Mouse (Mus musculus) heart, postnatal 0 days (tissue): ENCODE measurements at regions not wholly inside any gene's neighbourhood (a gene's known extent, or its start where the extent isn't known, plus 50 kb on each side); places are given as distances from the start of the nearest gene placed in this dataset.

Experiments
- ATAC-seq: fragments of 200-750 bp; cut with Nextera tagmentation; 2 replicates; pipeline ENCODE4 v1.8.0; 2017; ENCODE audit warnings: low read depth, moderate number of reproducible peaks, moderate library complexity; ENCODE audit not compliant: insufficient read depth
- DNase-seq: peaks from one replicate; pipeline ENCODE4 v3.0.0-alpha.2; 2016; ENCODE audit warnings: low spot score
- H3K27ac ChIP-seq: fragments of 300-500 bp; sonication (generic); 2 replicates; pipeline ENCODE4 v1.5.1; 2014; ENCODE audit warnings: low read depth, mild to moderate bottlenecking
- H3K27me3 ChIP-seq: fragments of 300-500 bp; sonication (generic); 2 replicates; pipeline ENCODE4 v1.6.1; 2014; ENCODE audit warnings: low read length, mixed read lengths; ENCODE audit not compliant: control insufficient read depth, insufficient read depth
- H3K36me3 ChIP-seq: fragments of 300-500 bp; sonication (generic); replicated peaks from 2 replicates; pipeline ENCODE4 v1.6.1; 2014; ENCODE audit warnings: low read length, mixed read lengths; ENCODE audit not compliant: control insufficient read depth, insufficient read depth
- H3K4me1 ChIP-seq: fragments of 300-500 bp; sonication (generic); 2 replicates; pipeline ENCODE4 v1.6.1; 2014; ENCODE audit warnings: antibody characterized with exemption; ENCODE audit not compliant: control insufficient read depth, insufficient read depth
- H3K4me2 ChIP-seq: fragments of 300-500 bp; sonication (generic); 2 replicates; pipeline ENCODE4 v1.6.1; 2014; ENCODE audit warnings: low read depth, mild to moderate bottlenecking, low read length, moderate library complexity
- H3K4me3 ChIP-seq: fragments of 300-500 bp; sonication (generic); 2 replicates; pipeline ENCODE4 v1.5.1; 2014; ENCODE audit warnings: low read depth, low read length
- H3K9ac ChIP-seq: fragments of 300-500 bp; sonication (generic); replicated peaks from 2 replicates; pipeline ENCODE4 v1.6.1; 2014; ENCODE audit warnings: low read depth, low read length, mixed read lengths
- H3K9me3 ChIP-seq: fragments of 300-500 bp; sonication (generic); replicated peaks from 2 replicates; pipeline ENCODE4 v1.6.1; 2016; ENCODE audit warnings: low read length; ENCODE audit not compliant: control insufficient read depth
- CTCF ChIP-seq: IDR thresholded peaks from 2 replicates; pipeline ENCODE4 v1.5.1; 2016; ENCODE audit warnings: antibody characterized with exemption, control low read depth, low read depth
- EP300 ChIP-seq: IDR thresholded peaks from 2 replicates; pipeline ENCODE4 v1.6.1; 2016; ENCODE audit warnings: antibody characterized with exemption, low read depth
- WGBS: fragments of 180-500 bp; shearing (Covaris S2); extraction: QIAGEN DNeasy Blood & Tissue Kit; methylation state at CpG from one replicate; pipeline ENCODE4 v1.1.7; 2014; 5-methylcytosine and 5-hydroxymethylcytosine counted together

GRCm38 (mm10) chrX:158987676-158988075 lies 222.4 kb upstream of the Rps6ka3 start:
- WGBS = 50% methylated on average over 3 of the region's 3 CpGs
- H3K4me3 ChIP-seq = no peak overlapping the region
- no peak overlapping the region for H3K4me2 ChIP-seq
- no peaks in the 10 kb centered on the region for H3K27me3 ChIP-seq
- TF ChIP-seq CTCF (no peak), EP300 (no peak)
- no peak for DNase-seq
- H3K27ac ChIP-seq = no peak overlapping the region
- no peak overlapping the region for H3K9ac ChIP-seq
- no peak for ATAC-seq
- H3K9me3 ChIP-seq = no peaks in the 10 kb centered on the region
- H3K4me1 ChIP-seq = no peaks in the 10 kb centered on the region
- no peaks in the 10 kb centered on the region for H3K36me3 ChIP-seq

GRCm38 (mm10) chrX:159018955-159019354 lies 191.2 kb upstream of the Rps6ka3 start:
- no peak for ATAC-seq
- no peak for DNase-seq
- H3K4me2 ChIP-seq = no peak overlapping the region
- no peak overlapping the region for H3K4me3 ChIP-seq
- no peaks in the 10 kb centered on the region for H3K9me3 ChIP-seq
- TF ChIP-seq CTCF = no peak
- TF ChIP-seq EP300 = no peak
- 79% methylated on average over 1 of the region's 1 CpGs for WGBS
- no peak overlapping the region for H3K27ac ChIP-seq
- no peaks in the 10 kb centered on the region for H3K36me3 ChIP-seq
- H3K4me1 ChIP-seq = no peaks in the 10 kb centered on the region
- no peak overlapping the region for H3K9ac ChIP-seq
- H3K27me3 ChIP-seq = no peaks in the 10 kb centered on the region

- no peak for ATAC-seq
- 78% methylated on average over 1 of the region's 1 CpGs for WGBS
- DNase-seq = no peak
- Histone ChIP-seq H3K9me3 (no peaks in the 10 kb centered on the region), H3K4me2 (no peak overlapping the region), H3K27ac (no peak overlapping the region), H3K4me3 (no peak overlapping the region), H3K36me3 (no peaks in the 10 kb centered on the region), H3K4me1 (no peaks in the 10 kb centered on the region), H3K9ac (no peak overlapping the region), H3K27me3 (no peaks in the 10 kb centered on the region)
- TF ChIP-seq CTCF (no peak), EP300 (no peak)
Measured at GRCm38 (mm10) chrX:159026311-159026710, 183.8 kb upstream of the Rps6ka3 start.

GRCm38 (mm10) chrX:159031927-159032326 lies 178.2 kb upstream of the Rps6ka3 start:
- no peak for DNase-seq
- H3K27me3 ChIP-seq = no peaks in the 10 kb centered on the region
- H3K27ac ChIP-seq = no peak overlapping the region
- H3K9me3 ChIP-seq = no peaks in the 10 kb centered on the region
- no peak for ATAC-seq
- H3K4me3 ChIP-seq = no peak overlapping the region
- no peaks in the 10 kb centered on the region for H3K4me1 ChIP-seq
- no peaks in the 10 kb centered on the region for H3K36me3 ChIP-seq
- no peak overlapping the region for H3K9ac ChIP-seq
- 66% methylated on average over 4 of the region's 4 CpGs for WGBS
- no peak for TF ChIP-seq CTCF
- no peak for TF ChIP-seq EP300
- H3K4me2 ChIP-seq = no peak overlapping the region

GRCm38 (mm10) chrX:159043432-159043831 lies 166.7 kb upstream of the Rps6ka3 start:
- no peaks in the 10 kb centered on the region for H3K27me3 ChIP-seq
- H3K9ac ChIP-seq = no peak overlapping the region
- no peak overlapping the region for H3K4me2 ChIP-seq
- DNase-seq = peak; percentile 50
- H3K27ac ChIP-seq = no peak overlapping the region
- WGBS = 6% methylated on average over 3 of the region's 3 CpGs
- no peaks in the 10 kb centered on the region for H3K4me1 ChIP-seq
- H3K4me3 ChIP-seq = no peak overlapping the region
- H3K9me3 ChIP-seq = no peaks in the 10 kb centered on the region
- TF ChIP-seq CTCF = peak; percentile 60
- TF ChIP-seq EP300 = no peak
- peak; percentile 69; the same call in 1 of the 2 replicates for ATAC-seq
- H3K36me3 ChIP-seq = no peaks in the 10 kb centered on the region

- DNase-seq (no peak), ATAC-seq (no peak)
- H3K27me3 ChIP-seq = no peaks in the 10 kb centered on the region
- no peak overlapping the region for H3K4me3 ChIP-seq
- no peak overlapping the region for H3K4me2 ChIP-seq
- TF ChIP-seq EP300 = no peak
- TF ChIP-seq CTCF = no peak
- no peaks in the 10 kb centered on the region for H3K36me3 ChIP-seq
- H3K4me1 ChIP-seq = no peaks in the 10 kb centered on the region
- H3K27ac ChIP-seq = no peak overlapping the region
- H3K9ac ChIP-seq = no peak overlapping the region
- 50% methylated on average over 2 of the region's 2 CpGs for WGBS
- H3K9me3 ChIP-seq = no peaks in the 10 kb centered on the region
Measured at GRCm38 (mm10) chrX:159047876-159048275, 162.2 kb upstream of the Rps6ka3 start.
